Mouse (Mus musculus) cerebellum, adult 9-11 months (tissue): ENCODE measurements around the gene Lgals4.

ENCODE experiments used
- DNase-seq: peaks from one replicate; pipeline ENCODE4 v3.0.0; 2022

Lgals4 gene

GRCm38 (mm10) chr7:28823932-28824331, 9.7 kb upstream of the Lgals4 start:
- peak; percentile 16 for DNase-seq

GRCm38 (mm10) chr7:28824941-28825685, 8.5 kb upstream of the Lgals4 start, which contains the start of gene Ech1:
TSS of gene Ech1 (plus strand) at chr7:28825217.
- peak; percentile 87 for DNase-seq

GRCm38 (mm10) chr7:28825686-28826401, 7.8 kb upstream of the Lgals4 start:
- peak; percentile 51 for DNase-seq

GRCm38 (mm10) chr7:28826402-28826772, 7.3 kb upstream of the Lgals4 start:
- DNase-seq, result peak; percentile 27

- DNase-seq, result peak; percentile 44
Measured at GRCm38 (mm10) chr7:28827338-28827737, 6.3 kb upstream of the Lgals4 start.

- no peak for DNase-seq
Measured at GRCm38 (mm10) chr7:28829821-28830220, 3.8 kb upstream of the Lgals4 start.

GRCm38 (mm10) chr7:28830981-28831380, 2.7 kb upstream of the Lgals4 start:
- no peak for DNase-seq

GRCm38 (mm10) chr7:28831411-28832125, 2.1 kb upstream of the Lgals4 start:
- no peak for DNase-seq

- DNase-seq, result no peak
Measured at GRCm38 (mm10) chr7:28832137-28832536, 1.5 kb upstream of the Lgals4 start.

- DNase-seq, result no peak
Measured at GRCm38 (mm10) chr7:28836936-28837335, 3.3 kb downstream of the Lgals4 start.

- no peak for DNase-seq
Measured at GRCm38 (mm10) chr7:28838331-28838730, 4.7 kb downstream of the Lgals4 start.

GRCm38 (mm10) chr7:28847273-28847672, 13.6 kb downstream of the Lgals4 start:
- no peak for DNase-seq

- no peak for DNase-seq
Measured at GRCm38 (mm10) chr7:28849700-28850236, 16.1 kb downstream of the Lgals4 start.

- DNase-seq, result no peak
Measured at GRCm38 (mm10) chr7:28850642-28851041, 17.0 kb downstream of the Lgals4 start.

- DNase-seq, result no peak
Measured at GRCm38 (mm10) chr7:28859953-28860352, 26.3 kb downstream of the Lgals4 start.

GRCm38 (mm10) chr7:28860898-28861297, 27.2 kb downstream of the Lgals4 start:
- no peak for DNase-seq

- no peak for DNase-seq
Measured at GRCm38 (mm10) chr7:28862817-28863499, 29.3 kb downstream of the Lgals4 start.

GRCm38 (mm10) chr7:28863540-28863939, 29.9 kb downstream of the Lgals4 start, which contains the start of gene Lgals7:
TSS of gene Lgals7 (plus strand) at chr7:28863853.
- DNase-seq, result no peak

GRCm38 (mm10) chr7:28864288-28864750, 30.7 kb downstream of the Lgals4 start:
- DNase-seq, result no peak

- no peak for DNase-seq
Measured at GRCm38 (mm10) chr7:28865481-28866300, 32.0 kb downstream of the Lgals4 start.

- DNase-seq, result no peak
Measured at GRCm38 (mm10) chr7:28866769-28867507, 33.3 kb downstream of the Lgals4 start.
